Mouse (Mus musculus) thymus, adult 2 months (tissue): ENCODE results near the gene Twnk.

Experiments used
- CTCF ChIP-seq: fragments of 200-500 bp; IDR thresholded peaks from 2 replicates; pipeline ENCODE4 v1.5.1; 2012; ENCODE audit warnings: mild to moderate bottlenecking, control low read depth, low read length, moderate library complexity, borderline replicate concordance; ENCODE audit not compliant: control insufficient read depth, poor library complexity, insufficient read depth; ENCODE audit errors: extremely low read depth
- POLR2A ChIP-seq: fragments of 200-500 bp; IDR thresholded peaks from 2 replicates; pipeline ENCODE4 v1.6.1; 2012; ENCODE audit warnings: mild to moderate bottlenecking, low read length, control low read depth, moderate library complexity; ENCODE audit not compliant: control insufficient read depth, poor library complexity, insufficient read depth; ENCODE audit errors: extremely low read depth

DNA sequence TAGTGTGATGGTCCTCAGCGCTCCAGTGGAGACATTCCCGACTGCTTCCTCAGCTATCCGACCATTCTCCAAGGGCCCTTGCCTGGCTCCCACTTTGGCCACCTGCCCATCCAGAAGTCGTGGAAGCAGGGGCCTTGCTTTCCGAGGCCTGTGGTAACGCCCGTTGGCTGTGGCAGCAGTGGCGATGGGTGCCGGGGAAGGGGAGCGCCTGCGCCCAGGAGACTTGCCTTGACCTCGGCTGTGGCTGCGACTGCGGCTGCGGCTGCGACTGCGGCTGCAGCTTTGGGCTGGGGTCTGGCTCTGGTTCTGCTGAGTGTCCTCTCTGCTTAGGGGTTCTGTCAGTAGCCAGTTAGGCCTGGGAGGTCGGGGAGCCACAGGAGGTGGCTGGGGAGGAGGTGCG lies 23.3 kb downstream of the Twnk start:
- TF ChIP-seq POLR2A = no peak
- no peak for TF ChIP-seq CTCF
